Mouse (Mus musculus) CH12F3 (cell line): ENCODE results near the gene Aldh1b1.

Experiments
- in situ Hi-C: fragments of 300-500 bp; cut with MboI; formaldehyde crosslinking; loops from 2 replicates; pipeline ENCODE4 v1.14.3; 2020; ENCODE audit warnings: low sequenced_read_pairs

The Aldh1b1 gene

GRCm38 (mm10) chr4:45798964-45799363 lies at the start of gene Aldh1b1:
Gene Aldh1b1 (plus strand): TSS chr4:45799022.
- in situ Hi-C loops = no loop called here

GRCm38 (mm10) chr4:45749449-45749848 lies 49.4 kb upstream of the Aldh1b1 start:
- in situ Hi-C loops = no loop called here

GRCm38 (mm10) chr4:45750477-45750876 lies 48.3 kb upstream of the Aldh1b1 start:
- in situ Hi-C loops = no loop called here

- in situ Hi-C loops = no loop called here
Observed at GRCm38 (mm10) chr4:45753211-45753809, 45.5 kb upstream of the Aldh1b1 start.

DNA sequence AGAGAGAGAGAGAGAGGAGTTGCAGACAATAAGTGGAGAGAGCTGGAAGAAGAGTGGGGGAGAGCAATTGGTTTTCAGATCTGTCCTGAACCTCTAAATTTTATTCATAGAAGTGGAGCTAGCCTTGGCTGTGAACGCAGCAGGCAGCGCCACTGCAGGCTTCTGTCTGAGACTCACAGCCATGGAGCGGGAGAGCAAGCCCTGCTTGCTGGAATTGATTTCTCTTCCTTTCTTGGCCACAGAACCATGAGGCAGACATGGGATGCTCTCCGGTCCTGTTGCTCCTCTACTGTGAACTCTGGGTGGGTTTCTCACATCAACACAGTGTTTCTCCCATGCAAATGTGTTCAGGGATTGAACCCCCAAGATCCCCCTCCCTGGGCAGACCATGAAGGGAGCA lies 44.7 kb upstream of the Aldh1b1 start:
- in situ Hi-C loops = no loop called here

DNA sequence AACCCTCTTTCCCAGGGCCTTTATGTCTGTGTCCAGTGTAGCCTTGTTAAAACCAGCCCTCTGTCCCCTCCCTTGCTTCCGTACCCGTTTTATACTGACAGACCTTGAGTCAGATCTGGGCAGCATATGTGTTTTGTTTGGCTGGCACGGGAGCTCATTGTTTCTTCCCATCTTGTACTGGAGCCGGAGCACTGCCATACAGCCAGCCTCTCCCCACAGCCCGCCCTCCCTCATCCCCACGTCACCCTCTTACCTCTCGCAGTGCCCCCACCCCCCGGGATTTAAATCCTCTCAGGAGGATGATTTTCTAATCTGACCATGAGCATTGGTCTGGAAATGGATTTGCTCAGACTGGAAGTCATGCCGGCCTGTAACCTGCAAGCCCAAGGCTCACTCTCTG lies 43.7 kb upstream of the Aldh1b1 start:
- in situ Hi-C loops = no loop called here

DNA sequence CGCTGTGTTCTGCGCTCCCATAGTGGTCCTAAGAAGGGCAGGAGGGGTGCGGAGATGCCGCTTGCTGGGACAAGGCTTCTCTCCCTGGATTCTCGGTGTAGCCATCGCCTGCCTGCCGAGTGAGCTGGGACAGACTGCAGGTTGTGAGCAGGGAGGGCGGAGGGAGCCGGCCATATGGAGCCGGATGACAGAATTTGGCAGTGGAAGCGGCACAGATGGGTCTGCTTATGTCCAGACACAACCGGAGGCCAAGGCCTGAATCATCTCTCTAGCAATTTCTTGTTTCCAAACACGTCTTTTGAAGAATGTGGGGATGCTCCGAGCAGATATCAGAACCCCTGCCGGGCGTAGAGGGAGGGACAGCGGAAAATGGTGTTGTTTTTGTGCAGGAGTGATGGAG lies 42.9 kb upstream of the Aldh1b1 start:
- in situ Hi-C loops = no loop called here

DNA sequence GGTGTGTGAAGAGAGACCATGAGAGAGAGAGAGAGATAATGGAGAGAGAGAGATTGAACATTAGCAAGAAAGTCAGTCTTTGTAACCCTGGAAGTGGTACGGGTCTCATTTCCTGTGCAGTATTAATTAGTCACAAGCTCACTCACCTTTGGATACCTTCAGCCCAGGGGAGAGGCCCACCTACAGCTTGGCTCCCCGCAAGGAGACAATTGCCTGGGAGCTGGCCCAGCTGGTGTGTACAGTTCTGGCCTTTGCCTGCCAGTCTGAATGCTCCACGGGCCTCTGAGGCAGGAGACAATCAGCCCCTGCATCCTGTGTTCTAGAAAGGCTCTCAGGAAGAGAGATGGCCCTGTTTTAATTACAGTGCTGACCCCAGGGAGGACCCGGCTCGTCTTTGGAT lies 40.9 kb upstream of the Aldh1b1 start:
- in situ Hi-C loops = no loop called here

DNA sequence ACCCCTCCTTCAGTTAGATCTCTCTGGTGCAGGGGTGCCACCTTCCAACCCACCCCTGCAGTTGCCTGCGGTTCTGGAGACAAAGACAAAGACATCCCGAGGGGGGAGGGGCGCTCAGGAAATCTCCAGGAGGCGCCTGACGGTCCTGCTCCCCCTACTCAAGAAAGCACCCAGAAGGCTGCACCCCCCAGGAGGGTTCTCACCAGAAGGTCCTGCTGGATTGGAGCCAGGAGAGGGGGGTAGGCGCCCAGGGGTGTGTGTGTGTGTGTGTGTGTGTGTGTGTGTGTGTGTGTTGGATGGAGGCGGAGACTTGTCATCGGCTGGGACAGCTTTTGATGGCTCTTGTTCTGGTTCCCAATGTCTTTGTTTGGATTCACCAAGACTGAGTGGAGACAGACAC lies 39.4 kb upstream of the Aldh1b1 start:
- in situ Hi-C loops = no loop called here

GRCm38 (mm10) chr4:45762600-45762999 lies 36.2 kb upstream of the Aldh1b1 start:
- in situ Hi-C loops = loop anchor here (10.0 kb wide), 1 partner anchor 348 kb away; no protein-coding TSS in a partner anchor

GRCm38 (mm10) chr4:45763288-45764140 lies 35.3 kb upstream of the Aldh1b1 start:
- in situ Hi-C loops = loop anchor here (10.0 kb wide), 1 partner anchor 349 kb away; no protein-coding TSS in a partner anchor

DNA sequence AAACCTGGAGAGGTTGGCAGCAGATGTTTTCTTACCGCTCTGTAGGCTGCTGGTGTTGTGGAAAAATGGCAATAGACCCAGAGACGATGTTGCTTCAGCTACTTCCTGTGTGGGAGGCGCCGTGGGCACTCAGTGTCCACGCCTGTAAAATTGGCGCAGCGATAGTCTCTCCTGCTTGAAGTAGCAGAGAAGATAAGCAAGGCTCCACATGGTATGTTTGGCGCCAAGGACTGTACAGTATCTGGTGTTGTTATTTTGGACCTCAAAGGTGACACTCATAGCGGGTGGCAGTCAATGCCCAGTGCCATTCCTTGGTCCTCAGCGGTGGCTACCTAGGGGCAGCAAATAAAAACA lies 34.7 kb upstream of the Aldh1b1 start:
- in situ Hi-C loops = loop anchor here (10.0 kb wide), 1 partner anchor 349 kb away; no protein-coding TSS in a partner anchor

- in situ Hi-C loops = loop anchor here (10.0 kb wide), 1 partner anchor 350 kb away; no protein-coding TSS in a partner anchor
Observed at GRCm38 (mm10) chr4:45765121-45765564, 33.7 kb upstream of the Aldh1b1 start.

DNA sequence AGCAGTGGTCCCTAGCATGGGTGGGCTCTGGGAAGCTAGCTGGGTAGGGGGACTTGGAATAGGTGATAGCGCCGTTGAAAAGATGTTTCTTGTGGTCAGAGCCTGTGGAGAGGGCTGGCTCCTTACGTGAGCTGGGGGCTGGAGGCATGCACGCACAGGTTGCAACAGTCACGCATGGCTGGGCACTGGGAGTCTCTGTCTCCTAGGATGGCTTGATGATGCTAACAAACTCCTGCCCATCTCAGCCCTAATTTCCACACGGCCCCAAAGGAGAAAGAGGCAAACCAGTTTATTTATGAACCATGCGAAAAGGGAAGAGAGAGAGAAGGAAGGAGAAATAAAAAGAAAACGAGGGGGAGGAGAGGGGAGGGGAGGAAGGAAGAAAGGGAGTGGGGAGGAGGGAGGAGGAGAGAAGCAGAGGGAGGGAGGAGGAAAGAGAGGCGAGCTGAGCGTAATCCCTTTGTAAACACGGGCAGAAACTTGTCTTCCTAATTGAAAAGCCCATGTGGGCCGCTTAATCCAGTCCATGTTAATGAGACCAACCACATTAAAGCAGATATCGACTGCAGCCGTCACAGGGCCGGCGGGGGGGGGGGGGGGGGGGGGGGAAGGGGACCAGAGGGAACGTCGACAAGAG lies 33.1 kb upstream of the Aldh1b1 start:
- in situ Hi-C loops = loop anchor here (10.0 kb wide), 1 partner anchor 351 kb away; no protein-coding TSS in a partner anchor

- in situ Hi-C loops = loop anchor here (10.0 kb wide), 1 partner anchor 352 kb away; no protein-coding TSS in a partner anchor
Observed at GRCm38 (mm10) chr4:45766774-45767173, 32.0 kb upstream of the Aldh1b1 start.

DNA sequence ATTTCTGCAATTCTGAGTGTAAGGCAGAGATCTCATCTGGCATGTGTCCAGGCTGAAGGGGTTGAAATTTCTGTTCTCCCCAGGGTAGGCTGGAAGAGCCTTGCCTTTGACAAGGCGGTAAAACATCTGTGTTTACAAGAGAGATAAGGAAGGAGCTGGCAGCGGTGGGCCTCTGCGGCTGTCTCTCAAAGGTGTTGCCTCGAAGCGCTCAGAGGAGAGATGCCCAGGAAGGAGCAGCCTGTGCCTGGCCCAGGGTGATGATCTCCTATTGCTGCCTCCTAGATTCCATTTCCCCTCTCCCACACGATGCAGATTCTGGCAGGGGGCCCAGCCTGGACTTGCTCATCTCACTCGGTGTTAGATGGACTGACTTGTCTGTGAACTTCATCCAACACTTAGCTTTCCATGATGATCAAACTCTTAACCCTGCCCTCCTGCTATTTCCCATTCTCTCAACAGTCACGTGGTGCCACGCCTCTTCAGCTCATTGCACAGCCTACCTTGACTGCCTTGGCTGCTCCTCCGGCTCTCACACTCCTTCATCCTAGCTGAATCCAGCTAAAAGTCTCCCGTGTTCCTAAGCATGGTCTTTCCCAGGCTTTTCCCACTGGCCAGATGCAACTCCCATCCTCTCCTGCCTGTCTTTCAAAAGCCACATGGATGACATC lies 30.8 kb upstream of the Aldh1b1 start:
- in situ Hi-C loops = loop anchor here (10.0 kb wide), 1 partner anchor 353 kb away; no protein-coding TSS in a partner anchor

GRCm38 (mm10) chr4:45769141-45769540 lies 29.7 kb upstream of the Aldh1b1 start:
- in situ Hi-C loops = loop anchor here (10.0 kb wide), 1 partner anchor 354 kb away; no protein-coding TSS in a partner anchor

- in situ Hi-C loops = loop anchor here (10.0 kb wide), 1 partner anchor 355 kb away; no protein-coding TSS in a partner anchor
Observed at GRCm38 (mm10) chr4:45769791-45770637, 28.8 kb upstream of the Aldh1b1 start.

DNA sequence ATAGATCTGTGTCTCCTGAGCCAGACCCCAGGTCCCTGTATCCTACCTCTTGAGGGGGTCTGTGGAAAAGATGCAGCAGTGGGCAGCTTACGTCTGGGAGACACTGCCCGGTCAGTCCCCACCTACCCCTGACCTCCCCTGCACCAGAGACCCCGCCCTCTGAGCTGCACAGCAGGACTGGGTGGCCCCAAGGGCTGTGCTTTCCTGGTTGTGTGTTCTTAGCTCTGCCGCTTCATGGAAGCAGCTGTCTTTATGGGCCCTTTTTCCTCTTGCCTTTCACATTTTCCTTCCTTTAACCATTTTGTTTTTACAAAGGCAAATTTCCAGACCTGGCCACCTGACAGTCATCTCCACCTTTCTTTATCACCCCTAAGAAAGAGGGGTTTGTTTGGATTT lies 28.2 kb upstream of the Aldh1b1 start:
- in situ Hi-C loops = no loop called here

DNA sequence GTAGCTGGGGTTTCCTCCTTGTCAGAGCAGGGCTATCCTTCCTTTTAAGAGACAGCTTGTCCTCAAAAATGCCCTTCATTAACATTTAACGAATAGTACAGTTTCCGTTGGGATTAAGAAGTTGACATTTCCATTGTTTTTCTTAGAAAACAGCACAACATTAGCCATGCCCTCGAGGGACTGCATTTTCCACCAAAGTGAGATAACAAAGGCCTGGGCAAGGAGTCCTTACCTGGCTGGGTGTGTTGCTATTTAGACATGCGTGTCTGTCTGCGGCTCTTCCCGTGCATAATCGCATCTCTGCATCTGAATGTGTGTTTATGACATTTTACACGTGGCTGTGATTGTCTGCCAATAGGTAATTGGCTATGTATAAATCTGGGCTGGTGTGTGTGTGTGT lies 27.6 kb upstream of the Aldh1b1 start:
- in situ Hi-C loops = no loop called here
